Mouse (Mus musculus) small intestine, adult 2 months (tissue): ENCODE results near the gene Gabbr1. TPM values are rescaled to one million over a fixed set of nuclear protein-coding genes. Genes with fewer than 3 reads are reported as not detected.

Source experiments
- H3K27ac ChIP-seq: fragments of 200-500 bp; 2 replicates; pipeline ENCODE4 v1.5.1; 2012; ENCODE audit warnings: low read depth, low read length, control low read depth, inconsistent platforms; ENCODE audit not compliant: insufficient read depth
- H3K27me3 ChIP-seq: fragments of 200-500 bp; 2 replicates; pipeline ENCODE4 v1.6.1; 2012; ENCODE audit warnings: mild to moderate bottlenecking, moderate library complexity, low read length, inconsistent platforms; ENCODE audit not compliant: control insufficient read depth, insufficient read depth
- H3K36me3 ChIP-seq: fragments of 200-500 bp; 2 replicates; pipeline ENCODE4 v1.6.1; 2012; ENCODE audit warnings: mild to moderate bottlenecking, low read length, control low read depth, inconsistent platforms; ENCODE audit not compliant: control insufficient read depth, insufficient read depth
- H3K4me1 ChIP-seq: fragments of 200-500 bp; 2 replicates; pipeline ENCODE4 v1.6.1; 2012; ENCODE audit warnings: low read length, inconsistent platforms, mixed read lengths; ENCODE audit not compliant: control insufficient read depth, insufficient read depth, insufficient read length
- H3K4me3 ChIP-seq: fragments of 200-500 bp; 2 replicates; pipeline ENCODE4 v1.5.1; 2012; ENCODE audit warnings: low read depth, mild to moderate bottlenecking, control low read depth, inconsistent platforms, low read length, moderate library complexity
- CTCF ChIP-seq: fragments of 200-500 bp; IDR thresholded peaks from 2 replicates; pipeline ENCODE4 v1.5.1; 2012; ENCODE audit warnings: low read depth, mild to moderate bottlenecking, control low read depth, inconsistent platforms, low read length, moderate library complexity, mixed read lengths; ENCODE audit not compliant: insufficient replicate concordance, insufficient read length; ENCODE audit errors: extremely low read depth
- POLR2A ChIP-seq: fragments of 200-500 bp; IDR thresholded peaks from 2 replicates; pipeline ENCODE4 v1.6.1; 2012; ENCODE audit warnings: low read depth, mild to moderate bottlenecking, control low read depth, inconsistent platforms, low read length, moderate library complexity
- WGBS: fragments of 180-500 bp; shearing (Covaris S2); methylation state at CpG from one replicate; pipeline ENCODE4 v1.1.7; 2018; 5-methylcytosine and 5-hydroxymethylcytosine counted together
- polyA plus RNA-seq: library from polyadenylated mRNA; depleted of rRNA; stranded (reverse); fragments of >200 nt; gene quantifications from 2 replicates; pipeline ENCODE4 v1.2.3, GENCODE M21; 2012

Gabbr1 gene
- polyA plus RNA-seq, 1 experiment: 14.5 TPM

DNA sequence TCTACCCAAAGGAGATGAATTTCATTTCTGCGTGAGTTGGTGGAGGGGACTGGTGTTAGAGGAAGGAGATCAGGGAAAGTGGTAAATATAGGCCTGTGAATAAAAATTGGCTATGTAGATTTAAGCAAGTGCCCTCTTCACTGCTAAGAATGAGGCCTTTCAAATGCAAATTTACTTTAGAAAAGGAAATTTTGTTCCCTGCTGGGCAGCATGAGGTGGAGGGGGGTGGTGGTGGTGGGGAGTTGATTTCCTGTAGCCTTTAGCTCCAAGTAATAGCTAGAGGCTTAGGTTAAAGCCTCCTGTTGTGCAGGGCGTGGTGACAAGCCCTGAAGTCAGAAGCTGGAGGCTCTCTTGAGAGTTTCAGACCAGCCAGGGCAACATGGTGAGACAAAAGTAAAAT, 33.2 kb downstream of the Gabbr1 start:
- WGBS: 60% methylated on average over 2 of the region's 2 CpGs
- TF ChIP-seq POLR2A: no peak
- TF ChIP-seq CTCF: no peak
- Histone ChIP-seq H3K36me3 (no peaks in the 10 kb centered on the region), H3K27me3 (no peaks in the 10 kb centered on the region), H3K27ac (no peak overlapping the region), H3K4me3 (no peak overlapping the region), H3K4me1 (no peaks in the 10 kb centered on the region)

DNA sequence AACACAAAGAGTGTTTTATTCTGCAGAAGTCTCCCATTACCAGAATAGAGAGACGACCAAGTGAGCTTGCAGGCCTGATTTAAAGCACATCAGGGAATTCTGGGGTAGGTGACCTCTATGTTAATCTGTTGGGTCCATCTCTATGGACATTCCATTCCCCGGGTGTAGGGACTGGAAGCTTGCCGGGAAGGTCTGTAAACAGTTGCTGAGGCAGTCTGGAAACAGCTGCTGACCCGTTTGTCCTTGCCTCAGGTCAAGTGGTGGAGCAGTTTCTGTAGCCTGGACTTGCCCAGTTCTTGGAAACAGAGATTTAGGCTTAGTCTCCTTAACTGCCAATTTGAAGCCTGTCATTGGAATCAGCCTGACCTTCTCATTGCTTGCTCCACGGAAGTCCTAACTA, 34.4 kb downstream of the Gabbr1 start:
- H3K27ac ChIP-seq: no peak overlapping the region
- H3K36me3 ChIP-seq: no peaks in the 10 kb centered on the region
- no peak overlapping the region for H3K4me3 ChIP-seq
- H3K4me1 ChIP-seq: no peaks in the 10 kb centered on the region
- 17% methylated on average over 5 of the region's 5 CpGs for WGBS
- TF ChIP-seq POLR2A (no peak), CTCF (no peak)
- H3K27me3 ChIP-seq: no peaks in the 10 kb centered on the region

DNA sequence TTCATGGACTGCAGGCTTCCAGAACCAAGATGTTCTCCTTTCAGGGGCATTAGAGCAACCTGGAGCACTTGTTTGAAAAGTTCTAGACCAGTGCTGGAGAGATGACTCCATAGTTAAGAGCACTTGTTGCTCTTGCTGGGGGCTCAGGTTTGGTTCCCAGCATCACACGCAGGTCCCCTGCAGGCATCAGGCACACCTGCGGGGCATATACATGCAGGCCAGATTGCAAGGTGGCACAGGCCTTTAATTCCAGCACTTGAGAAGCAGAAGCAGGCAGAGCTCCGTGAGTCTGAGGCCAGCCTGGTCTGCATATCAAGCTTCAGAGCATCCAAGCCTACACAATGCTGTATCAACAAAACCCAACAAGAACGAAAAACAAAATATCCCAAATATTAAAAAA, 35.9 kb downstream of the Gabbr1 start:
- Histone ChIP-seq H3K27ac (no peak overlapping the region), H3K27me3 (no peaks in the 10 kb centered on the region), H3K36me3 (no peaks in the 10 kb centered on the region), H3K4me1 (no peaks in the 10 kb centered on the region), H3K4me3 (no peak overlapping the region)
- TF ChIP-seq CTCF (no peak), POLR2A (no peak)
- 86% methylated on average over 4 of the region's 4 CpGs for WGBS

DNA sequence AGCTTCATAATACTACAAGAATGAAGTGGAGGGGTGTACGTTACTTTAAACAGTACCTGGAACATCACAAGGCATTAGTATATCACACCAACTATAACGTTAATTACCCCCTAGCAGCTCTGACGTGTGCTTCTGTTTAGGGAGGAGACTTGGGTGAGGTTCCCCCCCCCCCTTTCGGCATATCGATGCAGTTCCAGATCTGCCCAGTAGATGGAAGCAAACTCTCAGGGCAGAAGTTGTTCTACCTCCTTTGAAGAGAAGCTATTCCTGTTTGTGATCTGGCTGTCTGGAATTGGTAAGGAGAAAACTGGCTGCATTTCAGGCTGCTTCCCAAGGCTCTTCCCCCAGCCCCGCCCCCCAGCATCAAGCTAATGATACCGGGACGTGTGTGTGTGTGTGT, 37.6 kb downstream of the Gabbr1 start:
- TF ChIP-seq CTCF: peak; percentile 66; the same call in 1 of the 2 replicates
- TF ChIP-seq POLR2A: no peak
- H3K4me1 ChIP-seq: no peaks in the 10 kb centered on the region
- H3K27me3 ChIP-seq: no peaks in the 10 kb centered on the region
- no peak overlapping the region for H3K4me3 ChIP-seq
- H3K36me3 ChIP-seq: no peaks in the 10 kb centered on the region
- WGBS: 2% methylated on average over 8 of the region's 8 CpGs
- no peak overlapping the region for H3K27ac ChIP-seq

DNA sequence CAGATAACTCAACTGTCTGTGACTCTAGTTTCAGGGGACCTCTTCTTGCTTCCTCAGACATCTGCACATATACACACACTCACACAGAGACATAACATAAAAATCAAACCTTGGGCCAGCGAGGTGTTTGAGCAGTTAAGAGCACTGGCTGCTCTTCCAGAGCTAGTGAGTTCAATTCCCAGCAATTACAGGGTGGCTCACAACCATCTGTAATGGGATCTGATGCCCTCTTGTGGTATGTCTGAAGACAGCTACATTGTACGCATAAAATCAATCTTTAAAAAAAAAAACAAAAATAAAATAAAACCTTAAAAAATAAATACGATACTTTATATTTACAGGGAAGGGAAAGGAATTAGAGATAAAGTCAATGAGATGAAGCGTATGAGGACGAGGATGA, 38.9 kb downstream of the Gabbr1 start:
- H3K4me1 ChIP-seq: no peaks in the 10 kb centered on the region
- no peaks in the 10 kb centered on the region for H3K27me3 ChIP-seq
- H3K4me3 ChIP-seq: no peak overlapping the region
- no peak overlapping the region for H3K27ac ChIP-seq
- 69% methylated on average over 5 of the region's 5 CpGs for WGBS
- no peaks in the 10 kb centered on the region for H3K36me3 ChIP-seq
- no peak for TF ChIP-seq POLR2A
- TF ChIP-seq CTCF: no peak

DNA sequence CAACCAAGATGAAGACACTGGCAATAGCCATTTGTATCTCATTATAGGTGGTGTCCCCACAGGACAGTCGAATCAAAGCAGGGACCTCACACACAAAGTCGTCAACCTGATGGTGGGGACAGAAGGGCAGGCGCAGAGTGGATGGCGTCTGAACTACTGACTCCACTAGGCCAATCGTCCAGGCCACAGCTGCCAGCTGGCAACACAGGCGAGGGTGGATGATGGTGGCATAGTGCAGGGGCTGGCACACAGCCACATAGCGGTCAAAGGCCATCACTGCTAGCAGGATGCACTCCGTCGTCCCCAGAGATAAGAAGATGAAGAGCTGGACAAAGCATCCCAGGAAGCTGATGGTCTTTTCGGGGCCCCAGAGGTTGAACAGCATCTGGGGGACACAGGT, 39.8 kb downstream of the Gabbr1 start:
- Histone ChIP-seq H3K4me1 (no peaks in the 10 kb centered on the region), H3K27ac (no peak overlapping the region), H3K36me3 (no peaks in the 10 kb centered on the region), H3K27me3 (no peaks in the 10 kb centered on the region), H3K4me3 (no peak overlapping the region)
- TF ChIP-seq POLR2A: no peak
- TF ChIP-seq CTCF: no peak
- 42% methylated on average over 10 of the region's 10 CpGs for WGBS

DNA sequence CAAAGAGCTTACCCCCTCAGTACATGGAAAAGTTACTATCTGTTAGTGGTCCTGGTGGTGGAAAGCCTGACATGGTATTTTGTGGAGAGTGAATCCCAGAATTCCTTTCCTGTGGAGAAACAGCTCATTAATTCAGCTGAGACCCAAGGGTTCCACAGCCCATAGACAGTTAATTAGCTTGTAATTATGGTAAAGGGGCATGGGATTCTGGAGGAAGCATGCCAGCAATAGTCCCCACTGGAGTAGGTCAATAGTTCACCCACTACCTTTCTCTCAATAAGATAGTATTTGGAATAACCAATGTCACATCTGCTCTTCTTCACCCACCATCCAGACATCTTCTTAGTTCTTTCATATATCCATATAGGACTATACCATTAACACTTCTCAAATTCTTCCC, 42.6 kb downstream of the Gabbr1 start, which contains the start of gene Olfr90:
TSS of gene Olfr90 (minus strand) at position 101 of the 400 bp plus-strand sequence.
- H3K36me3 ChIP-seq: no peaks in the 10 kb centered on the region
- H3K27me3 ChIP-seq: no peaks in the 10 kb centered on the region
- H3K27ac ChIP-seq: no peak within 1 kb of the TSS
- no peaks in the 10 kb centered on the region for H3K4me1 ChIP-seq
- TF ChIP-seq CTCF: no peak
- TF ChIP-seq POLR2A: no peak
- H3K4me3 ChIP-seq: no peak within 1 kb of the TSS

DNA sequence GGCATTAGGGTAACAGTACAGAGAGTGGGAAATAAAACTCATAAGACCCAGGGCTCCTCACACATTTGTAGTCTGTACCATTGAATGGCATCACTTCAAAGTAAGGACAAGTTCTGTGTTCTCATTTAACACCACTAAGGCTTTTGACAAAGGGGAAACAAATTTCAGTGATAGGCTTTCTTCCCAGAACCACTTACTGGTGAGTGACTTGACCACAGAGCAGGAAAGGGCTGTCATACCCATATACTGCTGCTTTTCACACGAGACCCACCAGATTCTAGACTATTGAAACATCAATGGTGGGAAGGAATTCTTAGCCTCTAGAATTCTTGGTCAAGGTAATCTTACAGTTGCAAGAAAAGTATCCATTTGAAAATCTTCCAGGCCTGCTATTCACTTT, 46.4 kb downstream of the Gabbr1 start:
- Histone ChIP-seq H3K4me3 (no peak overlapping the region), H3K27me3 (no peaks in the 10 kb centered on the region), H3K4me1 (no peaks in the 10 kb centered on the region), H3K27ac (no peak overlapping the region), H3K36me3 (no peaks in the 10 kb centered on the region)
- 67% methylated on average over 1 of the region's 1 CpGs for WGBS
- TF ChIP-seq CTCF: no peak
- no peak for TF ChIP-seq POLR2A

DNA sequence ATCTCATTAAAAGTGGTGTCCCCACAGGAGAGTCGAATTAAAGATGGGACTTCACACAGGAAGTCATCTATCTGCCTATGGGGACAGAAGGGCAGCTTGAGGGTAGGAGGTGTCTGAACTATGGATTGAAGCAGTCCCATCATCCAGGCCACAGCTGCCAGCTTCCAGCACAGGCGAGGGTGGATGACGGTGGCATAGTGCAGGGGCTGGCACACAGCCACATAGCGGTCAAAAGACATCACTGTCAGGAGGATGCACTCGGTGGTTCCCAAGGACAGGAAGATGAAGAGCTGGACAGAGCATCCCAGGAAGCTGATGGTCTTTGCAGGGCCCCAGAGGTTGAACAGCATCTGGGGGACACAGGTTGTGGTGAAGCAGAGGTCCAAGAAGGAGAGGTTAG, 47.5 kb downstream of the Gabbr1 start:
- WGBS: 74% methylated on average over 5 of the region's 5 CpGs
- no peaks in the 10 kb centered on the region for H3K4me1 ChIP-seq
- no peaks in the 10 kb centered on the region for H3K36me3 ChIP-seq
- TF ChIP-seq CTCF: no peak
- TF ChIP-seq POLR2A: no peak
- no peak overlapping the region for H3K27ac ChIP-seq
- H3K4me3 ChIP-seq: no peak overlapping the region
- no peaks in the 10 kb centered on the region for H3K27me3 ChIP-seq
